Mouse (Mus musculus) kidney, postnatal 4 days (tissue): ENCODE measurements around the gene Kdm2a.
"Not testable (repeated sequence)": the region's sequence is repeated elsewhere in the genome, so short reads cannot be mapped to it uniquely, and the experiment has no call there.

ENCODE experiments used
- DNase-seq, 2 experiments: peaks; one replicate each; pipeline ENCODE4 v3.0.0; 2021; ENCODE audit warnings: mixed read lengths in 2 of 2

Gene Kdm2a

GRCm38 (mm10) chr19:4414631-4415030 is 16.5 kb upstream of the Kdm2a start:
- DNase-seq: no peak

DNA sequence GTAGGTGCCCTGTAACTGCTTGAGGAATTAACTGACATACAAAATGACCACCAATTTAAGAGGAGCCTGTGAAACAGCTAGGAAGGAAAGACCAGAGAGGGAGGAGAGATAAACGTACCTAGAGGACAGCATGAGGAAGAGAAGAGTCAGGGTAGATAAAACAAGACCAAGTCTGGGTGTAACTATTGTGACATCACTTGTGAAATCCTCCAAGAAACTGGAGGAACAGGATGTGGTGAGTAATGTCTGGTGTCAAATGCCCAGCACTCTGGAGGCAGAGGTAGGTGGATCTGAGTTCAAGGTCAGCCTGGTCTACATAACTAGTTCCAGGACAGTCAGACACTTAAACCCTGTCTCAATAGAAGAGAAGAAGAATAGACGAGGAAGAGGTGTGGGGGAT is 11.0 kb upstream of the Kdm2a start:
- no peak for DNase-seq

DNA sequence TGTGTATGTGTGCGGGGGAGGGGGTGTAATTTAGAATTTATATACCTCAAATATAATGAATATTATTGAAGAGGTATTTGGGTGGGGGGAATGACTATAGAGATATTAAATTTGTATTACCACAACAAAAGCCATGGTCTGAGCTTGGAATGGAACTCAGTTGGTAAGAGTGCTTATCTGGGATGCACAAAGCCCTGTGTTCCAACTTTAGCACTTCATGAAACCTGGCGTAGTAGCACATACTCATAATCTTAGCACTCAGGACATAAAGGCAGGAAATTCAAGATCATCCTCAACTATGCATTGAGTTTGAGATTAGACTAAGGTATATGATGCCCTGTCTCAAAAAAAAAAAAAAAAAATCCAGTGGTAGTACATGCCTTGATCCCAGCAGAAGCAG is 6.8 kb upstream of the Kdm2a start:
- no peak for DNase-seq

- no peak for DNase-seq
These were observed 874 bp upstream of the Kdm2a start for GRCm38 (mm10) chr19:4398959-4399358.

GRCm38 (mm10) chr19:4398630-4398948 is 504 bp upstream of the Kdm2a start:
- DNase-seq: no peak

DNA sequence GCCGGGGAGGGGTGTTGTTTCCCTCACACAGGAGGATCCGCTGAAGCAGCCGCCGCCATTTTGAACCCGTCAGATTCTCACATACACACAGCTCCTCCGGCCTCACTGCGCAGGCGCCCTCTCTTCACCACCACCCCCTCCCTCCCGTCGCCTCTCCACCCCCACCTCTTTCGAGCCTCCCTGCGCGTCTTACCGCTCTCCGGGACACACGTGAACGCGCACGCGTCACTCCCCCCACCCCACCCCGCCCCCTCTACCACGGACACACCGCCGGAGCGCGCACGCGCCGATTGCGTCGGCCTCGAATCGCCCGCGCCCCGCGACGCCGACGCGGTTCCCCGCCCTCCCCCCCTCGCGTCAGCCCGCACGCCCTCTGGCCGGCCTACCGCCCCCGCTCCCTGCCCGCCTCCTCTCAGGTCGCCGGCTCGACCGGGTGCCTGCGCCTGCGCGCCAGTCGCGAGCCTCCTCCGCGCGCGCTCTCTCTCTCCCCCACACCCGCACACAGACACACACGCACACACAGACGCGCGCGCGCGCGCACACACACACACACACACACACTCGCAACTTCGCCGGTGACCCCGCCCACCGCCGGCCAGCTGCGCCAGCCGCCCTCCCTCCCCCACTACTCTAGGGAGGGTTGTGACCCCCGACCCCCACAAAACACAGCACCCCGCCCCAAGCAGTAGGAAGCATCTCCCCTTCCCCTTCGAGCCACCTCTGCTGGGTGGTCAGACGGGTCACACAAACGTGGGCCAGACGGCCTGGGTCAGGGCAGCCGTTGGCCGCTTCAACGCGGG is 887 bp downstream of the Kdm2a start:
- peak; percentile 97 to 98 for DNase-seq

DNA sequence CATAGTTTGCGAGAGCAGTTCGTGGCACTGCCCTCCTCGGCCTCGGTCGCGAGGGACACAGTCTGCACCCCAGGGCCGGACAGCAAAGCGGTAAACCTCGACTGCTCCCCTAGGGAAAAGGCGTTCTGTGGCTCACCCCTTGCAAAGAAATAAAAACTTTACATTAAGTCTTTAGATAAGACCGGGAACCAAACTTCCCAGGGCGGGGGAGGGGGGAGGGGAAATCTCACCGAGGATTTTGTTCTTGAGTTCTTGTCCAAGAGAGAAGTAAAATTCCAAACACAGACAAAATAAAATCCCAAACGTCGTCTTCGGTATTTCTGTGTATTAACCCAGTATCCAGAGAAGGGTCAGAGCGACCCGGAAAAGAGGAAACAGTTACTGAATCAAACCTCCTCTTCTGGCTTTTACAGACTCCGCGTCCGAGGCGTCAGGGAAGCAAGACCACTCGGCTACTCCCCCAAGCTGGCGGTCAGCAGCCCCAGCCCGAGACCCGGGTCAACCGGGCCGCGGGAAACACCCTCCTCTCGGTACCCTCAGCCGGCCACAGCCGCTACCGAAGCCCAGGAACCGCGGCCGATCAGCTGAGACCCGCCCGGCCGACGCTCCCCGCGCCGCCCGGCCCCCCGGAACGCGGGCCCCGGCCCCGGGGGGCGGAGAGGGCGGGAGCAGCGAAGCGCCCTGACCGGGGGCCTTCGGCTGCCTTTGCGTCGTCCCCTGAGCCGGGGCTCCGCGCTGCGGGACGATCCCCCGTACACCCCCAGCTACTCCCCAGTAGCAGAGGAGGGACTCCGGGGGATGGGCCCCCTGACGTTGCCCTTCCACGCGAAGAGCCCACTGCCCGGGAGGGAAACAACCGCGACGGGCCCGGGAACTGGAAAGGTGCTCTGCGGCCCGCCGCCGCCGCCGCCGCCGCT is 1.7 kb downstream of the Kdm2a start:
- DNase-seq: peak; percentile 53 to 65

GRCm38 (mm10) chr19:4387276-4387675 is 10.8 kb downstream of the Kdm2a start:
- no peak for DNase-seq

DNA sequence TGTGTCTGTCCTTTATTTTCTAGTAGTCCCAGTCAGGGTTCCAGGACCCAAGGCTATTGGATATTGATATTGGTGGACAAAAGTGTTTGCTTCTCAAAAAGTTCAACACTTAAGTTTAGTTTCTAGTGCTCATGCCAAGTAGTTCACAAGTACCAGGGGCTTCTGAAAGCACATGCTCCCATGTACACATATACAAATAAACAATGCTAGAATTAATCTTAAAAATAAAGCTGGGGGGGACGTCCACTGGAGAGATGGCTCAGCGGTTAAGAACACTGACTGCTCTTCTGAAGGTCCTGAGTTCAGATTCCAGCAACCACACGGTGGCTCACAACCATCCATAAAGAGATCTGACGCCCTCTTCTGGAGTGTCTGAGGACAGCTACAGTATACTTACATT is 13.1 kb downstream of the Kdm2a start:
- DNase-seq: no peak

DNA sequence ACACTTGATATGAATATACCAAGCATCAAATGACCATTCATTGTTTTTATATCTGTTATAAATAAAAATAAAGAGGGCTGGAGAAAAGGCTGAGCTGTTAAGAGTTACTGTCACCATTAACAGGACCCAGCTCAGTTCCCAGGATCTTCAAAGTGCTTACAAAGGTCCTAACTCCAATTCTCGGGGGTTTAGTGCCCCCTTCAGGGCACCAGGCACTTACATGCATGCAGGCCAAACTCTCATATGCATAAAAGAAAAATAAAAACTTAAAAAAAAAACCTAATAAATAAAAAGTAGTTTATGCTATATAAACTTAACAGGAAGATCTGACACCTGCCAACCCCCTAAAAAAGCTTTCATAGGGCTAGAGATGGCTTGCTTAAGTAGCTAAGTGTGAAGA is 13.8 kb downstream of the Kdm2a start:
- no peak for DNase-seq

DNA sequence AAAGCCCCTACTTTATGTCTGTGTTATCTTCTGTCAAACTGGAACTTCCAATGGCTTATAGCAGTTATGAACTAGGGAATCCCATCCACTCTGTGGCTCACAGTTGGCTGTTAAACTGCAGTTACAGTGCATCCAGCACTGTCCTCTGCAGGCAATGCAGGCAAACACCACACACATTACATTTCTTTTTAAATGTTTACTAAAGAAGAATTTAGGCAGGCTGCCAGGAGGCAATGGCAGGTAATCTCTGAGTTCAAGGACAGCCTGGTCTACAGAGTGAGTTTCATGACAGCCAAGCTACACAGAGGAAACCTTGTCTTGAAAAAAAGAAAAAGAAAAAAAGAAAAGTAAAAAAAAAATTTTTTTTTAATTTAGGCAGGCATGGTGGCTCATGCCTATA is 14.8 kb downstream of the Kdm2a start:
- no peak for DNase-seq

GRCm38 (mm10) chr19:4382303-4382702 is 15.8 kb downstream of the Kdm2a start:
- not testable (repeated sequence) for DNase-seq

DNA sequence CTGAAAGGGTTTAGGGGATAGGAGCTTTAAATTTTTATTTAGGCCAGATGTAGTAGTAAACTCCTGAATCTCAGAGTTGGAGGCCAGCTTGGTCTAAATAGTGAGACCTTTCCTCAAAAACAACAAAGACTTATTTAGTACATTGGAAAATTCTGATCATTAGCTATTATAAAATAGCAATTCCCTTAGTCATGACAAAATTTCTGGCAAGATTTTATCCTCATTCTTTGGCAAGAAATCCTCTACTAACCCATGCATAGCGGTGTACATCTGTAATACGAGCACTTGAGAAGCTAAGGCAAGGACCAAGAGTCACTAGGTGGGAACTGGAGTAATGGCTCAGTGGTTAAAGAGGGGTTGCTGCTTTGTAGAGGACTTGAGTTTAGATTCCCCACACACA is 27.4 kb downstream of the Kdm2a start:
- no peak for DNase-seq

GRCm38 (mm10) chr19:4370254-4370653 is 27.8 kb downstream of the Kdm2a start:
- DNase-seq: no peak

- DNase-seq: no peak
These were observed 48.6 kb downstream of the Kdm2a start for GRCm38 (mm10) chr19:4349455-4349854.

DNA sequence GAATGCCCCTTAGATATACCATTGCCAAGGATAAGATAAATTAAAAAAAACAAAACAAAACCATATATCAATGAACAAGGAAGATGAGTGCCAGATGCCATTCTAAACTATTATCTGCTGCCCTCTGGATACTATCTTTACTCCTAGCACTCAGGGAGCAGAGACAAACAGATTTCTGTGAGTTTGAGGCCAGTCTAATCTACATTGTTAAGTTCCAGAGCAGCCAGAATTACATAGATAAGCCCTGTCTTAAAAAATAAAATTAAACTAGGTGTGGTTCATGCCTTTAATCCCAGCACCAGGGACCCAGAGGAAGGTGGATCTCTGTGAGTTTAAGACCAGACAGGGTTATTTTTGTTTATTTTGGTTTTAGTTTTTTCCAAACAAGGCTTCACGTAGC is 51.6 kb downstream of the Kdm2a start:
- no peak for DNase-seq

DNA sequence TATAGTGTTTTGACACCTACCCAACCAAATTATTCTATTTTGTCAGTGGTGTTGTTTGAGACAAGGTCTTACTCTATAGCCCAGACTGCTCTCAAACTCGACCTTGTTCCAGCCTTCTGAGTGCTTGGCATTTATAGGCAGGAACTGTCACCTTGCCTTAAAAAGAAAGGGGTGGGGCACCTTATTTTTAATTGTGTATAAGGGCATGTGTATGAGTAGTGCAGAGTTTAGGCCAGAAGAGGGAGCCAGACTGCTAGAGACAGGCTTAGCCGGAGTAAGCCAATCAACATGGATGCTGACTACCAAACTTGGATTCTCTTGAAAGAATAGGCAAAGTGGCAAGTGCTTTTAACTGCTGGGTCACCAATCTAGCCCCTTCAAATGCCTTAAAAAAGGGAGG is 59.9 kb downstream of the Kdm2a start:
- peak; percentile 59 to 75 for DNase-seq

- peak; percentile 94 to 96 for DNase-seq
These were observed 64.3 kb downstream of the Kdm2a start for GRCm38 (mm10) chr19:4333791-4334190.

DNA sequence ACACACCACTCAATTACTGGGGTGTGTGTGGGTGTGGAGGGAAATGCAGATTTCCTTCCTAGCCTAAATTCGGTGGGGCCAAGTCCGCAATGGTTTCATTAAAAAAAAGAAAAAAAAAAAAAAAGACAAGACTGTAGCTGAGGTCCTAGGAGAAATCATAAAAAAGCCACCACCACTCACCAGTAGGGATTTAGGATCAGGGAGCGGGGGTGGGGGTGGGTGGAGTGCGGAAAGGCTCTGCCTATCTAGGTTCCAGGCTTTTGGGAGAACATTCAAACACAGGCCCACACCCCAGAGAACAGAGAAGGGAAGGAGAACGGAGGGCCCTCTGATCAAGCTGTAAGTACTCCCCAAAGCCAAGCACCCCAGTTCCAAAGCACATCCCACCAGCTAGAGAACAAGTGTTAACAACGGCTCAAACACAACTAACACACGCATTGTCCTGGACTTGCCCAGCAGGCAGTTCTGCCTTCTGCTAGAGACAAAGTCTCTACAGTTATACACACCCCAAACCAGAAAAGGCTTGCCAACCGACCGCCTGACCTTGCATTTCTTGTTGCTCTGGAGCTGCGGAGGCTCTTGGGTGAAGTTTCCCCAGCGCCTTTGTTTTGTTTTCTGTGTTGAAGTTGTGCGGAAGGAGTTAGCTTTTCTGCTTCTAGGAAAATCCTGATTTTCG is 64.8 kb downstream of the Kdm2a start:
- DNase-seq: peak; percentile 48 to 65

DNA sequence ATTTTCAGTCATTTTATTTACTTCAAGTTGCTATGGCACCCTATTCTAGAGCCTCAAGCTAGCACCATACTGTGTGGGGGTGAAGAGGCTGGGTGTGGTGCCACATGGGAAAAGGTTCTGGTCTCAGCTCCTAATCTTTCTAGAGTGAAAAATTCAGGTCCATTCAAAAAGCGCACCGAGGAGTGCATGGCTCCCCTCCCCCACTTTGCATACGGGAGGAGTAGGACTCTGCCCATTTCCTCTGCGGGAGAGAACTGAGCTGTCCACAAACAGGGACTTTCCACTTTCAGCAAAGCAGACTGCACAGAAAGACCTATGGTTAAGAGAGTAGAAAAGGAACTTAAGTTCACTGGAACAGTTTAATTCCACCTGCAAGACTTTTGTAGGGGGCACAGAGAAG is 65.4 kb downstream of the Kdm2a start:
- peak; percentile 67 to 77 for DNase-seq

DNA sequence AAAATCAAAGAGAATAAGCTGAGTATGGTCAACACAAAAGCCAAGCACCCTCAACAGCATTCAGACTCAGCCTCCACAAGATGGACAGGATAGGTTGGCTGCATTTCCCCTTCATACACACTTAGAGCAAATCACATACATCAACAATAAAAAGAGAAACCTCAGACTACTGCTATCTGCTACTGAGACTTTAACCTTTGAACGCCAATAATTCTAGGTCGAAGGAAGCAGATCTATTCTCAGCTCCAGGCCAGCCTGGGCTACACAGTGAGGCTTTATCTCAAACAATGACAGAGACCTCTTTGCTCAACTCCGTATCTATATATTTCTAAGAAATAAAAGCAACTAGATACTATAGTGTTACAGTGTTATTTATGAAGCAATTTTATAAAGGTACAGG is 66.8 kb downstream of the Kdm2a start:
- DNase-seq: no peak

- no peak for DNase-seq
These were observed 67.5 kb downstream of the Kdm2a start for GRCm38 (mm10) chr19:4330603-4331002.

DNA sequence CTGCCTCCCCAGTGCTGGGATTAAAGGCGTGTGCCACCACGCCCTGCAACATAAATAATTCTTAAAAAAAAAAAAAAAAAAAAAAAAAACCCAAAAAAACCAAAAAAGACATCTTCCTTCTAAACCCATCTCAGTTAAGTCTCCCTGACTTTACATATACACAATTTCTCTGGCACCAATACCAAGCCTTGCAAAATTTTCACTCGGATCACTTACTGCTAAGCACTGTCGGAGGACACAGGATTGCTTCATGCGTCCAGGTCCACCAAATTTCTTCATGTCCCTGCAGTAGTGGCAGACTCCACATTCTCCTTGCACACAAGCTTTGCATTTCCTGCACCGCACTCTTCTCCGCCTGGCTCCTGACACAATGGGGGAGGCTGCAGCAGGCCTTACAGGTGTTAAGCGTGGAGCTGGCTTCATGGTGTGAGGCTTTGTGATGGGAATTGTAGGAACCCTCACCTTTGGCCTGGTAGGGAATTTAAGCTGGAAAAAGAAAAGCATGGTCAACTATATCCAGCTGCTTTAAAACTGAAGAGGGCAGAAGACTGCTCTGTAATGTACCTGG is 69.3 kb downstream of the Kdm2a start:
- DNase-seq: no peak
